Mouse (Mus musculus): ENCODE data around the gene Cd300e. TPM values are rescaled to one million over a fixed set of nuclear protein-coding genes. Genes with fewer than 3 reads are reported as not detected.
A peak's percentile ranks its signal among the peaks of the same experiment; 100 is the strongest.

The Cd300e gene
- polyA plus RNA-seq, 1 experiment from 2014 or later: 0.21 TPM

GRCm38 (mm10) chr11:115084595-115084994, 22.6 kb upstream of the Cd300e start:
- Histone ChIP-seq H3K27ac (ENCODE audit: low read length) (no peak overlapping the region), H3K9ac (replicated peaks; ENCODE audit: low read depth) (no peak overlapping the region), H3K4me1 (ENCODE audit: insufficient read depth, low read depth, low read length) (no peaks in the 10 kb centered on the region), H3K9me3 (ENCODE audit: low read length) (no peaks in the 10 kb centered on the region), H3K36me3 (ENCODE audit: insufficient read depth, low read length) (no peaks in the 10 kb centered on the region), H3K27me3 (replicated peaks; ENCODE audit: insufficient read depth, low read length) (peaks cover 4% of the 10 kb centered on the region; the same call in 1 of the 2 replicates), H3K4me2 (replicated peaks; ENCODE audit: low read depth, low read length) (no peak overlapping the region), H3K4me3 (ENCODE audit: low read depth, low read length) (no peak overlapping the region)
- no peak for DNase-seq (ENCODE audit: low spot score)
- no peak for TF ChIP-seq EP300 (IDR thresholded peaks at IDR 0.05)
- TF ChIP-seq CTCF (IDR thresholded peaks at IDR 0.05): no peak
- ATAC-seq: no peak
- 42% methylated on average over 12 of the region's 12 CpGs for WGBS

DNA sequence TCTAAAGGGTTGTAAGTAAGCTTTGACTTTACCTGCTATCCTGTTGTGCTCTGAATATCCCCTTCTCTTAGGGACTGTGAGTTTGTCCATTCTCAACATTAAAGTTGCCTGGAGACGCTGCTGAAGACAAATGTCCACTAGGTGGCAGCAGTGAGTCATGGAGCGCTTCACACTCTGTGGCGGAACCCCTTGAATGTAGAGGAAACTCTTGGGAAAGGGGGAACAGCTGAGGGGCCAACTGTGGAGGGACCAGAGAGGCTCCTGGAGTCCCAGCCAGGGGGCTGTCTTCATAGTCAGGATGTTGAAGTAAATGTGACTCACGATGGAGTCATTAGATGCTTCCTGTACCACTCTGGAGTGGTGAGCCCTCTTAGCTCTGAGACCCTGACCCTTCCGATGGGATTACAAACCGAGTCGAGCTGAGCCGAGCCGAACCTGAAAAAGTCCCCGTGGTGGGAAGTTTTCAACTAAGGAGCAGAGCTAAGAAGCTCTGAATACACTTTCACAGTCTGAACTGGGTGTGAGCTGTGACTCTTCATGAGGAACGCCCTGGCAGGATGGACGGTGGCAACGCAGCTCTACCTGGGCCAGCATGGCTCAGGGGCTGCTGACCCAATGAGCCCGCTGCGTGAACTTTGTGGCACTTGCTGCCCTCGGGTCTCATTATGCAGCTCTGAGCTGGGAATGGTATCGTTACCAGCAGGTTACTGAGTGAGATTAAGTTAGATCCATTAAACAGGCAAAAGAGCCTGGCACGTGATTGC, 21.6 kb upstream of the Cd300e start:
- 33% methylated on average over 18 of the region's 18 CpGs for WGBS
- Histone ChIP-seq H3K4me3 (ENCODE audit: low read depth, low read length) (no peak overlapping the region), H3K9me3 (ENCODE audit: low read length) (no peaks in the 10 kb centered on the region)

GRCm38 (mm10) chr11:115082196-115082595, 20.2 kb upstream of the Cd300e start:
- Histone ChIP-seq H3K4me3 (ENCODE audit: low read depth, low read length) (no peak overlapping the region), H3K4me1 (ENCODE audit: insufficient read depth, low read depth, low read length) (no peaks in the 10 kb centered on the region), H3K9me3 (ENCODE audit: low read length) (no peaks in the 10 kb centered on the region), H3K9ac (replicated peaks; ENCODE audit: low read depth) (no peak overlapping the region), H3K4me2 (replicated peaks; ENCODE audit: low read depth, low read length) (no peak overlapping the region), H3K27ac (ENCODE audit: low read length) (no peak overlapping the region), H3K36me3 (ENCODE audit: insufficient read depth, low read length) (no peaks in the 10 kb centered on the region), H3K27me3 (replicated peaks; ENCODE audit: insufficient read depth, low read length) (peaks cover 4% of the 10 kb centered on the region; the same call in 1 of the 2 replicates)
- 64% methylated on average over 6 of the region's 6 CpGs for WGBS
- ATAC-seq (no peak), DNase-seq (ENCODE audit: low spot score) (no peak)
- TF ChIP-seq EP300 (IDR thresholded peaks at IDR 0.05): no peak

More for the DNA sequence above, 21.6 kb upstream of the Cd300e start:
- H3K4me1 ChIP-seq (ENCODE audit: insufficient read depth, low read depth, low read length): no peaks in the 10 kb centered on the region
- H3K36me3 ChIP-seq (ENCODE audit: insufficient read depth, low read length): no peaks in the 10 kb centered on the region
- no peak overlapping the region for H3K27ac ChIP-seq (ENCODE audit: low read length)
- DNase-seq (ENCODE audit: low spot score) (peak; percentile 80), ATAC-seq (peak; percentile 30; the same call in 1 of the 2 replicates)
- H3K9ac ChIP-seq (replicated peaks; ENCODE audit: low read depth): no peak overlapping the region
- H3K4me2 ChIP-seq (replicated peaks; ENCODE audit: low read depth, low read length): no peak overlapping the region
- H3K27me3 ChIP-seq (replicated peaks; ENCODE audit: insufficient read depth, low read length): peaks cover 4% of the 10 kb centered on the region; the same call in 1 of the 2 replicates
- TF ChIP-seq EP300 (IDR thresholded peaks at IDR 0.05): no peak
- peak; percentile 95 for TF ChIP-seq CTCF (IDR thresholded peaks at IDR 0.05)

- ATAC-seq: no peak
- no peak overlapping the region for H3K4me3 ChIP-seq (ENCODE audit: low read depth, low read length)
- no peaks in the 10 kb centered on the region for H3K9me3 ChIP-seq (ENCODE audit: low read length)
- DNase-seq (ENCODE audit: low spot score): no peak
- peaks cover 4% of the 10 kb centered on the region; the same call in 1 of the 2 replicates for H3K27me3 ChIP-seq (replicated peaks; ENCODE audit: insufficient read depth, low read length)
- WGBS: 59% methylated on average over 3 of the region's 3 CpGs
- H3K27ac ChIP-seq (ENCODE audit: low read length): no peak overlapping the region
- no peaks in the 10 kb centered on the region for H3K4me1 ChIP-seq (ENCODE audit: insufficient read depth, low read depth, low read length)
- TF ChIP-seq CTCF (IDR thresholded peaks at IDR 0.05) (no peak), EP300 (IDR thresholded peaks at IDR 0.05) (no peak)
- H3K36me3 ChIP-seq (ENCODE audit: insufficient read depth, low read length): no peaks in the 10 kb centered on the region
- no peak overlapping the region for H3K4me2 ChIP-seq (replicated peaks; ENCODE audit: low read depth, low read length)
- H3K9ac ChIP-seq (replicated peaks; ENCODE audit: low read depth): no peak overlapping the region
These were observed 19.4 kb upstream of the Cd300e start for GRCm38 (mm10) chr11:115081373-115081772.

- H3K36me3 ChIP-seq (ENCODE audit: insufficient read depth, low read length): no peaks in the 10 kb centered on the region
- H3K27me3 ChIP-seq (replicated peaks; ENCODE audit: insufficient read depth, low read length): peaks cover 4% of the 10 kb centered on the region; the same call in 1 of the 2 replicates
- H3K4me2 ChIP-seq (replicated peaks; ENCODE audit: low read depth, low read length): no peak overlapping the region
- no peak overlapping the region for H3K9ac ChIP-seq (replicated peaks; ENCODE audit: low read depth)
- no peak overlapping the region for H3K27ac ChIP-seq (ENCODE audit: low read length)
- no peaks in the 10 kb centered on the region for H3K9me3 ChIP-seq (ENCODE audit: low read length)
- ATAC-seq (no peak), DNase-seq (ENCODE audit: low spot score) (peak; percentile 83)
- TF ChIP-seq EP300 (IDR thresholded peaks at IDR 0.05) (no peak), CTCF (IDR thresholded peaks at IDR 0.05) (peak; percentile 91)
- 33% methylated on average over 13 of the region's 13 CpGs for WGBS
- H3K4me3 ChIP-seq (ENCODE audit: low read depth, low read length): no peak overlapping the region
- H3K4me1 ChIP-seq (ENCODE audit: insufficient read depth, low read depth, low read length): no peaks in the 10 kb centered on the region
These were observed 18.9 kb upstream of the Cd300e start for GRCm38 (mm10) chr11:115080886-115081285.

DNA sequence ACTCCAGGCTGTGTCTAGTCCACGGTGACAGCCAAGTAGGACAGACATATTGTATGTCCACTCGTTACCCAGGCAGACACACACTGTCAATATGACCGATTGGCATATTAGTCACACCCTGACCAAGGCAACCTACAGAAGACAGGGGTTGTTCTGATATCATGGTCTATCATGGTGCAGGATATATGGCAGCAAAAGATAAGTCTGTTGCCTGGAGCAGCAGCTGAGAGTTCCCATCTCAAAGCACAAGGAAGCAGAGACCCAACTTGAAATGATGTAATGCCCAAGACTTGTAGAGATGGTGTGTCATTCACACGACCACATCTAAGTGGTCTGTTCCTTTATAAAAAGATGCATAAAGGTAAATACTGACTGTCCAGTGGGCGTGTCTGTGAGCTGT, 16.7 kb upstream of the Cd300e start:
- WGBS: 78% methylated on average over 5 of the region's 5 CpGs
- Histone ChIP-seq H3K9me3 (ENCODE audit: low read length) (no peaks in the 10 kb centered on the region), H3K4me1 (ENCODE audit: insufficient read depth, low read depth, low read length) (no peaks in the 10 kb centered on the region), H3K4me3 (ENCODE audit: low read depth, low read length) (no peak overlapping the region), H3K27me3 (replicated peaks; ENCODE audit: insufficient read depth, low read length) (0 out of 2 replicates have a peak, but pooled peaks cover under 1% of the 10 kb centered on the region), H3K4me2 (replicated peaks; ENCODE audit: low read depth, low read length) (no peak overlapping the region), H3K36me3 (ENCODE audit: insufficient read depth, low read length) (no peaks in the 10 kb centered on the region), H3K9ac (replicated peaks; ENCODE audit: low read depth) (no peak overlapping the region), H3K27ac (ENCODE audit: low read length) (no peak overlapping the region)
- ATAC-seq (no peak), DNase-seq (ENCODE audit: low spot score) (no peak)
- no peak for TF ChIP-seq EP300 (IDR thresholded peaks at IDR 0.05)
- TF ChIP-seq CTCF (IDR thresholded peaks at IDR 0.05): no peak
